In the genomic region with DNA sequence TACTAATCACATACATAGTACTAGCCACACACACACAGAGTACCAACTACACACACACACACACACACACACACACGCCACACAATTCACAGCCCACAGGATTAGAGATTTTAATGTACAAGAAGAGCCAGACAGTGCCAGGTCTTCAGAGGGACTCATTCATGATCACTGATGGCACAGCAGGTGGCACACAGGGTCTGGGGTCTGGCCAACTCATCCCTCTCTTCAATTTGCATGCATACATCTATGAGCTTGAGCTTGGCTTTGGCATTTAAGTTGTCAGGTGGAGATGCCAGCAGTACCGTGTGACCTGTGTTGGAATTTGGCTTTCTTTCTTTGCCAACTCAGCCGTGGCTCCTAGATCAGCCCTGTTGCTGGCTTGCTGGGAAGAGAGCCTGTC, we compare ENCODE assay signal across 18 mouse cellular contexts.
"Had no signal": no experiment of that assay in that cellular context is flagged by ENCODE, and none has a peak within 500 bp of the region (broad histone marks: within the 10 kb centered on the region; RNA-seq: fewer than 3 reads in every experiment).

No protein-coding gene starts in this region.

- H3K27me3 ChIP-seq: neural tube, embryonic 13.5 days; neural tube, embryonic 15.5 days had no signal

- H3K27ac ChIP-seq: midbrain, embryonic 10.5 days; midbrain, embryonic 12.5 days; neural tube, embryonic 13.5 days; neural tube, embryonic 15.5 days had no signal

- H3K4me3 ChIP-seq: midbrain, embryonic 10.5 days; midbrain, embryonic 12.5 days; myocyte; neural tube, embryonic 13.5 days; neural tube, embryonic 15.5 days had no signal

- ATAC-seq: midbrain, embryonic 16.5 days had no signal

- H3K9me3 ChIP-seq: midbrain, embryonic 10.5 days; midbrain, embryonic 12.5 days; neural tube, embryonic 13.5 days; neural tube, embryonic 15.5 days had no signal

- H3K9ac ChIP-seq: lung, embryonic 14.5 days; midbrain, embryonic 12.5 days; neural tube, embryonic 13.5 days; neural tube, embryonic 15.5 days had no signal

- DNase-seq: lung, embryonic 14.5 days; lung, postnatal 10 days; lung, postnatal 4 days; midbrain, embryonic 14.5 days; retina, postnatal 1 day; right cerebral cortex, adult 18-20 months; right cerebral cortex, postnatal 25 days; right cerebral cortex, postnatal 4 days; spleen, adult 18-20 months; thymus, adult 18-20 months; thymus, postnatal 14 days; thymus, postnatal 36 days had no signal

- H3K36me3 ChIP-seq: midbrain, embryonic 10.5 days; midbrain, embryonic 12.5 days; neural tube, embryonic 13.5 days; neural tube, embryonic 15.5 days had no signal

- H3K4me2 ChIP-seq: lung, embryonic 14.5 days; midbrain, embryonic 12.5 days; neural tube, embryonic 13.5 days; neural tube, embryonic 15.5 days had no signal
